Comparison of ENCODE assay signal across 17 mouse cellular contexts in the genomic region with DNA sequence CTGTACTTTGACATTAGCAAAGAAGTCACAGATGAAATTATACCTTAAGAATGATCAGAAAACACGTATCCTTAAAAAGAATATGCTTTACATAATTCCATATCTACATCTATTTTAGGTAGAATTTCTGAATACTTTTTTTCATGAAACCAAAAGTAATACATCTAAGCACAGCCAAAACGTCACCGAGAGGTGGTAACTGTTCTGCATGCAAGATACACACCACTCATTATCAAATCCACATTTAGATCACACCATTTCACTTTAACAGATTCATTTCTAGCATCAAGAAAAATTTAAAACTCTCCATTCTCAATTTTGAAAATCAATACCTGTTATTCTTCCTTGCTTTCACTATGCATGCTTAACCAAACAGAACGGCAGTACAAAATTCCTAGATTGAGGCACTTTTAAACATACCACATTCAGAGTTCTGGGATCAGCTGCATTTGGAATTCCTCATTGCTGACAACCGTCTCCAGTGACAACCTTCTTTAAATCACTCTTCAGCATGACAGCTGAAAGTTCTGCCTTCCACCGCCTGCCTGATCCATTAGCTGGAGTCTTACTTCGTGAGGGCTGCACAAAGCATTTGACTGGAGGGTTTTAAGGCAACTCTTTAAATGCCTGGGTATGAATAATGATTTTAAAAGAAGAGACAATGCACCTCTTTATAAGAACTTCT.
DNase-seq lines count a peak whose midpoint lies in the region; ATAC-seq lines count a peak whose summit lies in the region.
"Had no signal": no experiment of that assay in that cellular context is flagged by ENCODE, and none has a peak within 500 bp of the region (broad histone marks: within the 10 kb centered on the region; RNA-seq: fewer than 3 reads in every experiment).

No protein-coding gene starts in this region.

- H3K9me3 ChIP-seq in heart, embryonic 14.5 days (ENCODE audit: control insufficient read depth, low read length), result no peaks in the 10 kb centered on the region
- H3K9me3 ChIP-seq in hindbrain, embryonic 12.5 days (replicated peaks), result no peaks in the 10 kb centered on the region
- no peaks in the 10 kb centered on the region for H3K9me3 ChIP-seq in midbrain, embryonic 15.5 days
- no peaks in the 10 kb centered on the region for H3K9me3 ChIP-seq in heart, embryonic 11.5 days (replicated peaks; ENCODE audit: control insufficient read depth, low read length)
- H3K9me3 ChIP-seq: limb, embryonic 13.5 days had no signal

- no peak overlapping the region for H3K9ac ChIP-seq in heart, embryonic 14.5 days (ENCODE audit: low read length)
- H3K9ac ChIP-seq in hindbrain, embryonic 12.5 days, result no peak overlapping the region
- H3K9ac ChIP-seq in midbrain, embryonic 15.5 days, result no peak overlapping the region
- H3K9ac ChIP-seq in heart, embryonic 11.5 days (ENCODE audit: low read depth, low read length), result no peak overlapping the region
- H3K9ac ChIP-seq: limb, embryonic 13.5 days had no signal

- H3K4me3 ChIP-seq in heart, embryonic 14.5 days (ENCODE audit: control insufficient read depth in 1 of 2, insufficient read depth in 1 of 2, low read depth in 1 of 2, low read length in 2 of 2), result no peak overlapping the region
- H3K4me3 ChIP-seq in hindbrain, embryonic 12.5 days, result no peak overlapping the region
- no peak overlapping the region for H3K4me3 ChIP-seq in midbrain, embryonic 15.5 days
- H3K4me3 ChIP-seq in heart, embryonic 11.5 days (ENCODE audit: low read depth, low read length), result no peak overlapping the region
- H3K4me3 ChIP-seq: limb, embryonic 13.5 days; myocyte had no signal

- no peak for ATAC-seq in heart, embryonic 14.5 days (ENCODE audit: insufficient number of reproducible peaks, insufficient read depth, low FRiP score, low read depth)
- ATAC-seq in hindbrain, embryonic 12.5 days (ENCODE audit: low FRiP score), result 0 out of 2 replicates have a peak, but pooled peaks have one; percentile 50
- peak; percentile 69 for ATAC-seq in midbrain, embryonic 15.5 days (replicated peaks)
- ATAC-seq in heart, embryonic 11.5 days (replicated peaks; ENCODE audit: insufficient number of reproducible peaks, low FRiP score, low TSS enrichment), result no peak

- H3K27me3 ChIP-seq in heart, embryonic 14.5 days (ENCODE audit: control insufficient read depth, insufficient read depth, low read length), result no peaks in the 10 kb centered on the region
- no peaks in the 10 kb centered on the region for H3K27me3 ChIP-seq in hindbrain, embryonic 12.5 days
- H3K27me3 ChIP-seq in midbrain, embryonic 15.5 days (replicated peaks), result no peaks in the 10 kb centered on the region
- no peaks in the 10 kb centered on the region for H3K27me3 ChIP-seq in heart, embryonic 11.5 days (ENCODE audit: control insufficient read depth, insufficient read depth, low read length)
- H3K27me3 ChIP-seq: limb, embryonic 13.5 days had no signal

- H3K4me1 ChIP-seq in heart, embryonic 14.5 days (ENCODE audit: control insufficient read depth in 2 of 2, insufficient read depth in 2 of 2, low read length in 2 of 2), result peaks cover 0 to 4% of the 10 kb centered on the region in 2 experiments; a peak in 2 of 4 replicates
- H3K4me1 ChIP-seq in hindbrain, embryonic 12.5 days, result 0 out of 2 replicates have a peak, but pooled peaks cover 3% of the 10 kb centered on the region
- peaks cover 4% of the 10 kb centered on the region; the same call in 1 of the 2 replicates for H3K4me1 ChIP-seq in midbrain, embryonic 15.5 days
- H3K4me1 ChIP-seq in heart, embryonic 11.5 days (ENCODE audit: control insufficient read depth, insufficient read depth, low read length), result no peaks in the 10 kb centered on the region
- H3K4me1 ChIP-seq: limb, embryonic 13.5 days had no signal

- H3K36me3 ChIP-seq in heart, embryonic 14.5 days (ENCODE audit: control insufficient read depth, insufficient read depth, low read length), result no peaks in the 10 kb centered on the region
- H3K36me3 ChIP-seq in hindbrain, embryonic 12.5 days, result no peaks in the 10 kb centered on the region
- no peaks in the 10 kb centered on the region for H3K36me3 ChIP-seq in midbrain, embryonic 15.5 days (replicated peaks)
- no peaks in the 10 kb centered on the region for H3K36me3 ChIP-seq in heart, embryonic 11.5 days (ENCODE audit: control insufficient read depth, insufficient read depth, low read length)
- H3K36me3 ChIP-seq: limb, embryonic 13.5 days had no signal

- H3K4me2 ChIP-seq in heart, embryonic 14.5 days (ENCODE audit: low read length), result peak overlapping the region; percentile 6; the same call in 1 of the 2 replicates
- H3K4me2 ChIP-seq in hindbrain, embryonic 12.5 days (replicated peaks), result no peak overlapping the region
- H3K4me2 ChIP-seq in midbrain, embryonic 15.5 days, result 0 out of 2 replicates have a peak overlapping the region, but pooled peaks have one; percentile 7
- no peak overlapping the region for H3K4me2 ChIP-seq in heart, embryonic 11.5 days
- H3K4me2 ChIP-seq: limb, embryonic 13.5 days had no signal

- 41% methylated on average over 7 of the region's 7 CpGs for WGBS in heart, embryonic 14.5 days
- 45% methylated on average over 7 of the region's 7 CpGs for WGBS in hindbrain, embryonic 12.5 days
- 14% methylated on average over 7 of the region's 7 CpGs for WGBS in midbrain, embryonic 15.5 days
- 41% methylated on average over 7 of the region's 7 CpGs for WGBS in heart, embryonic 11.5 days (ENCODE audit: insufficient replicate concordance)

- H3K27ac ChIP-seq in heart, embryonic 14.5 days (replicated peaks in 1 of 2; ENCODE audit: control insufficient read depth in 1 of 2, insufficient read depth in 1 of 2, low read depth in 2 of 2, low read length in 2 of 2), result no peak overlapping the region
- no peak overlapping the region for H3K27ac ChIP-seq in hindbrain, embryonic 12.5 days
- no peak overlapping the region for H3K27ac ChIP-seq in midbrain, embryonic 15.5 days
- H3K27ac ChIP-seq in heart, embryonic 11.5 days (ENCODE audit: low read depth, low read length), result no peak overlapping the region
- H3K27ac ChIP-seq: limb, embryonic 13.5 days; macrophage had no signal

- no peak for DNase-seq in heart, adult 9 months (ENCODE audit: low spot score in 2 of 2)
- peak; percentile 41 for DNase-seq in embryo, embryonic 10 days (ENCODE audit: low spot score)
- DNase-seq in gastrocnemius, postnatal 25 days, result no peak
- DNase-seq: adrenal gland, adult 8-10 months; cerebellum, postnatal 14 days; heart, adult 11 months; heart, postnatal 36 days; kidney, adult 2 months; kidney, postnatal 36 days; layer of hippocampus, postnatal 36 days had no signal

Comparison
In these comparisons a context has a peak if more than half of its experiments do, and no peak if none do; other contexts are left out.
1. H3K4me2 ChIP-seq: peak in heart, embryonic 14.5 days (single experiment) and midbrain, embryonic 15.5 days (single experiment); none in hindbrain, embryonic 12.5 days (single experiment) and heart, embryonic 11.5 days (single experiment).
2. ATAC-seq: peak in hindbrain, embryonic 12.5 days (single experiment) and midbrain, embryonic 15.5 days (single experiment); none in heart, embryonic 14.5 days (single experiment) and heart, embryonic 11.5 days (single experiment).